Mouse (Mus musculus) olfactory bulb, adult 2 months (tissue): ENCODE measurements around the gene S100b.
A peak's percentile ranks its signal among the peaks of the same experiment; 100 is the strongest.

Source experiments
- CTCF ChIP-seq: fragments of 200-500 bp; IDR thresholded peaks from 2 replicates; pipeline ENCODE4 v1.5.1; 2012; ENCODE audit warnings: low read depth, mild to moderate bottlenecking, low read length, moderate library complexity; ENCODE audit not compliant: insufficient read depth
- POLR2A ChIP-seq: fragments of 200-500 bp; IDR thresholded peaks from 2 replicates; pipeline ENCODE4 v1.6.1; 2012; ENCODE audit warnings: mild to moderate bottlenecking, low read depth, low read length, moderate library complexity; ENCODE audit not compliant: insufficient read depth

GRCm38 (mm10) chr10:76271238-76271637 lies 17.6 kb downstream of the S100b start:
- peak; percentile 28; the same call in 1 of the 2 replicates for TF ChIP-seq CTCF
- no peak for TF ChIP-seq POLR2A
